In the genomic region with DNA sequence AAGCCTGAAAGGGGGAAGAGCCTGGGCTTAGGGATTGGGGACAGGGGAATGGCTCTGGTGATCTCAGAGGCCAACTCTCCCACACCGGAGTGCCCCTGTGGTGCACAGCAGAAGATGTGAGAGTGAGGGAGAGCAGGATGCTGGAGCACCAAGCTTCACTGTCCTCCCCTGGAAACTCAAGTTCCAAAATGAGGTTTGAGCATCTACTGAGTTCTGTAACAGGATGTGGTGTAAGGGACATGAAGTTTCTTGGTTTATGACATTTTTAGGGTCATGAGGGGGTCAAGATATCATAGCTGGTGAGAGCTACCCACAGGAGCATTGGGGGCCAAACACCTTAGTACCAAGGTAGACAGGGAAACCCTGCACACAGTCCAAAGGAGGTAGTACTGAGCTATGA, we compare ENCODE assay signal across 19 mouse cellular contexts.
DNase-seq lines count a peak whose midpoint lies in the region; ATAC-seq and TF ChIP-seq lines count a peak whose summit lies in the region.
"Had no signal": no experiment of that assay in that cellular context is flagged by ENCODE, and none has a peak within 500 bp of the region (broad histone marks: within the 10 kb centered on the region; RNA-seq: fewer than 3 reads in every experiment).

No protein-coding gene starts in this region.

- no peak for DNase-seq in forebrain, postnatal 0 days
- DNase-seq in kidney, adult 8-10 months = no peak
- DNase-seq in cerebellum, adult 9-10 months = no peak
- no peak for DNase-seq in yolk sac, embryonic 10.5 days (ENCODE audit: low spot score)
- DNase-seq: gastrocnemius, postnatal 14 days; lung, adult 18-20 months; right cerebral cortex, postnatal 14 days; thymus, adult 18-20 months had no signal

- H3K9ac ChIP-seq in forebrain, embryonic 15.5 days (replicated peaks) = no peak overlapping the region
- no peak overlapping the region for H3K9ac ChIP-seq in forebrain, postnatal 0 days
- H3K9ac ChIP-seq in kidney, embryonic 15.5 days = no peak overlapping the region
- no peak overlapping the region for H3K9ac ChIP-seq in midbrain, embryonic 15.5 days
- H3K9ac ChIP-seq: stomach, embryonic 15.5 days had no signal

- H3K9me3 ChIP-seq in forebrain, embryonic 15.5 days = no peaks in the 10 kb centered on the region
- H3K9me3 ChIP-seq in forebrain, postnatal 0 days (ENCODE audit: low read length) = no peaks in the 10 kb centered on the region
- H3K9me3 ChIP-seq in kidney, embryonic 15.5 days (replicated peaks) = no peaks in the 10 kb centered on the region
- no peaks in the 10 kb centered on the region for H3K9me3 ChIP-seq in midbrain, embryonic 15.5 days
- H3K9me3 ChIP-seq: megakaryocyte, embryonic 14.5 days; neural tube, embryonic 15.5 days; stomach, embryonic 15.5 days had no signal

- ATAC-seq in forebrain, embryonic 15.5 days (replicated peaks) = 0 out of 2 replicates have a peak, but pooled peaks have one; percentile 21
- no peak for ATAC-seq in forebrain, postnatal 0 days
- no peak for ATAC-seq in kidney, embryonic 15.5 days (replicated peaks; ENCODE audit: low FRiP score)
- ATAC-seq in activated CD4-positive, CD25-positive, alpha-beta regulatory T cell, adult 4 months = peak; percentile 62
- ATAC-seq in midbrain, embryonic 15.5 days (replicated peaks) = no peak

- no peaks in the 10 kb centered on the region for H3K27me3 ChIP-seq in forebrain, embryonic 15.5 days
- no peaks in the 10 kb centered on the region for H3K27me3 ChIP-seq in forebrain, postnatal 0 days (ENCODE audit: insufficient read depth, low read length)
- no peaks in the 10 kb centered on the region for H3K27me3 ChIP-seq in kidney, embryonic 15.5 days
- no peaks in the 10 kb centered on the region for H3K27me3 ChIP-seq in midbrain, embryonic 15.5 days (replicated peaks)
- H3K27me3 ChIP-seq: neural tube, embryonic 15.5 days; stomach, embryonic 15.5 days had no signal

- peaks cover 21% of the 10 kb centered on the region for H3K4me1 ChIP-seq in forebrain, embryonic 15.5 days
- H3K4me1 ChIP-seq in forebrain, postnatal 0 days (ENCODE audit: insufficient read depth) = peaks cover 12% of the 10 kb centered on the region; the same call in 1 of the 2 replicates
- H3K4me1 ChIP-seq in kidney, embryonic 15.5 days = peaks cover 31% of the 10 kb centered on the region
- H3K4me1 ChIP-seq in midbrain, embryonic 15.5 days = peaks cover 36% of the 10 kb centered on the region

- H3K27ac ChIP-seq in forebrain, embryonic 15.5 days (replicated peaks) = no peak overlapping the region
- H3K27ac ChIP-seq in forebrain, postnatal 0 days (ENCODE audit: low read depth, low read length) = no peak overlapping the region
- peak overlapping the region; percentile 82; the same call in 1 of the 2 replicates for H3K27ac ChIP-seq in kidney, embryonic 15.5 days
- H3K27ac ChIP-seq in midbrain, embryonic 15.5 days = peak overlapping the region; percentile 81
- H3K27ac ChIP-seq: heart, adult 2 months had no signal

- 86% methylated on average over 1 of the region's 1 CpGs for WGBS in forebrain, embryonic 15.5 days
- 81% methylated on average over 1 of the region's 1 CpGs for WGBS in forebrain, postnatal 0 days
- 78% methylated on average over 1 of the region's 1 CpGs for WGBS in kidney, embryonic 15.5 days
- 75% methylated on average over 1 of the region's 1 CpGs for WGBS in midbrain, embryonic 15.5 days

- no peaks in the 10 kb centered on the region for H3K36me3 ChIP-seq in forebrain, embryonic 15.5 days
- H3K36me3 ChIP-seq in forebrain, postnatal 0 days (ENCODE audit: insufficient read depth) = no peaks in the 10 kb centered on the region
- H3K36me3 ChIP-seq in kidney, embryonic 15.5 days = no peaks in the 10 kb centered on the region
- no peaks in the 10 kb centered on the region for H3K36me3 ChIP-seq in midbrain, embryonic 15.5 days (replicated peaks)
- H3K36me3 ChIP-seq: neural tube, embryonic 15.5 days; stomach, embryonic 15.5 days had no signal

- TF ChIP-seq CTCF in forebrain, postnatal 0 days (IDR thresholded peaks at IDR 0.05; ENCODE audit: low read depth) = no peak

- no peak overlapping the region for H3K4me3 ChIP-seq in forebrain, embryonic 15.5 days
- no peak overlapping the region for H3K4me3 ChIP-seq in forebrain, postnatal 0 days (ENCODE audit: low read depth, low read length)
- H3K4me3 ChIP-seq in kidney, embryonic 15.5 days (replicated peaks) = no peak overlapping the region
- H3K4me3 ChIP-seq in midbrain, embryonic 15.5 days = no peak overlapping the region
- H3K4me3 ChIP-seq: heart, adult 2 months; layer of hippocampus, adult 2 months; myocyte; neural tube, embryonic 15.5 days; stomach, embryonic 15.5 days had no signal

- H3K4me2 ChIP-seq in forebrain, embryonic 15.5 days (replicated peaks) = no peak overlapping the region
- no peak overlapping the region for H3K4me2 ChIP-seq in forebrain, postnatal 0 days (ENCODE audit: low read depth)
- no peak overlapping the region for H3K4me2 ChIP-seq in kidney, embryonic 15.5 days
- H3K4me2 ChIP-seq in midbrain, embryonic 15.5 days = no peak overlapping the region
- H3K4me2 ChIP-seq: liver, embryonic 11.5 days; neural tube, embryonic 15.5 days; stomach, embryonic 15.5 days had no signal

Comparison
In these comparisons a context has a peak if more than half of its experiments do, and no peak if none do; other contexts are left out.
1. ATAC-seq: peak in forebrain, embryonic 15.5 days (single experiment) and activated CD4-positive, CD25-positive, alpha-beta regulatory T cell, adult 4 months (single experiment); none in forebrain, postnatal 0 days (single experiment), kidney, embryonic 15.5 days (single experiment) and midbrain, embryonic 15.5 days (single experiment).
2. H3K27ac ChIP-seq: peak in kidney, embryonic 15.5 days (single experiment) and midbrain, embryonic 15.5 days (single experiment); none in forebrain, embryonic 15.5 days (single experiment) and forebrain, postnatal 0 days (single experiment).